Mouse (Mus musculus) forebrain, embryonic 12.5 days (tissue): ENCODE measurements around the gene Sept1. TPM values are rescaled to one million over a fixed set of nuclear protein-coding genes. Genes with fewer than 3 reads are reported as not detected.

ENCODE experiments used
- ATAC-seq: fragments of 200-750 bp; cut with Nextera tagmentation; 2 replicates; pipeline ENCODE4 v1.8.0; 2017; ENCODE audit warnings: moderate TSS enrichment; ENCODE audit not compliant: low FRiP score
- H3K27ac ChIP-seq: fragments of 300-500 bp; sonication (generic); 2 replicates; pipeline ENCODE4 v1.5.1; 2016; ENCODE audit warnings: mild to moderate bottlenecking
- H3K27me3 ChIP-seq: fragments of 300-500 bp; sonication (generic); 2 replicates; pipeline ENCODE4 v1.6.1; 2016; ENCODE audit warnings: mild to moderate bottlenecking
- H3K36me3 ChIP-seq: fragments of 300-500 bp; sonication (generic); replicated peaks from 2 replicates; pipeline ENCODE4 v1.6.1; 2016; ENCODE audit warnings: mild to moderate bottlenecking
- H3K4me1 ChIP-seq: fragments of 300-500 bp; sonication (generic); 2 replicates; pipeline ENCODE4 v1.6.1; 2016
- H3K4me2 ChIP-seq: fragments of 300-500 bp; sonication (generic); 2 replicates; pipeline ENCODE4 v1.6.1; 2016; ENCODE audit warnings: mild to moderate bottlenecking, moderate library complexity
- H3K4me3 ChIP-seq: fragments of 300-500 bp; sonication (generic); replicated peaks from 2 replicates; pipeline ENCODE4 v1.5.1; 2016; ENCODE audit warnings: mild to moderate bottlenecking
- H3K9ac ChIP-seq: fragments of 300-500 bp; sonication (generic); 2 replicates; pipeline ENCODE4 v1.6.1; 2016; ENCODE audit warnings: mild to moderate bottlenecking
- H3K9me3 ChIP-seq: fragments of 300-500 bp; sonication (generic); 2 replicates; pipeline ENCODE4 v1.6.1; 2016
- WGBS: fragments of 180-500 bp; shearing (Covaris S2); methylation state at CpG from one replicate; pipeline ENCODE4 v1.1.7; 2016; 5-methylcytosine and 5-hydroxymethylcytosine counted together
- polyA plus RNA-seq: library from polyadenylated mRNA; unstranded; fragments of >200 nt; fragmentation: Nextera tagmentation; extraction: Ambion mirVana; gene quantifications from 2 replicates; pipeline ENCODE4 v1.2.1, GENCODE M21; 2016

Gene Sept1
- polyA plus RNA-seq, 1 experiment from 2014 or later: 42.6 TPM

GRCm38 (mm10) chr7:127225147-127225995, 7.6 kb downstream of the Sept1 start:
- Histone ChIP-seq H3K4me3 (no peak overlapping the region), H3K27ac (no peak overlapping the region), H3K4me2 (no peak overlapping the region), H3K9me3 (no peaks in the 10 kb centered on the region), H3K9ac (no peak overlapping the region), H3K36me3 (peaks cover 26% of the 10 kb centered on the region), H3K4me1 (peaks cover 8% of the 10 kb centered on the region), H3K27me3 (no peaks in the 10 kb centered on the region)
- 91% methylated on average over 11 of the region's 11 CpGs for WGBS
- ATAC-seq: no peak

GRCm38 (mm10) chr7:127224616-127225015, 8.3 kb downstream of the Sept1 start:
- Histone ChIP-seq H3K36me3 (peaks cover 18% of the 10 kb centered on the region), H3K4me2 (no peak overlapping the region), H3K4me1 (0 out of 2 replicates have a peak, but pooled peaks cover 2% of the 10 kb centered on the region), H3K9me3 (no peaks in the 10 kb centered on the region), H3K4me3 (no peak overlapping the region), H3K27me3 (no peaks in the 10 kb centered on the region), H3K27ac (no peak overlapping the region), H3K9ac (no peak overlapping the region)
- no peak for ATAC-seq
- WGBS: 95% methylated on average over 6 of the region's 6 CpGs

- ATAC-seq: no peak
- Histone ChIP-seq H3K9ac (no peak overlapping the region), H3K27me3 (no peaks in the 10 kb centered on the region), H3K36me3 (peaks cover 11% of the 10 kb centered on the region; the same call in 1 of the 2 replicates), H3K4me2 (no peak overlapping the region), H3K4me3 (no peak overlapping the region), H3K4me1 (no peaks in the 10 kb centered on the region), H3K27ac (no peak overlapping the region), H3K9me3 (no peaks in the 10 kb centered on the region)
- 84% methylated on average over 6 of the region's 6 CpGs for WGBS
These were observed 9.1 kb downstream of the Sept1 start for GRCm38 (mm10) chr7:127223515-127224478.

- H3K27ac ChIP-seq: no peak overlapping the region
- H3K9ac ChIP-seq: no peak overlapping the region
- WGBS: 97% methylated on average over 3 of the region's 3 CpGs
- H3K4me1 ChIP-seq: no peaks in the 10 kb centered on the region
- no peak overlapping the region for H3K4me2 ChIP-seq
- peaks cover 8% of the 10 kb centered on the region; the same call in 1 of the 2 replicates for H3K36me3 ChIP-seq
- no peaks in the 10 kb centered on the region for H3K27me3 ChIP-seq
- no peak overlapping the region for H3K4me3 ChIP-seq
- no peak for ATAC-seq
- no peaks in the 10 kb centered on the region for H3K9me3 ChIP-seq
These were observed 9.8 kb downstream of the Sept1 start for GRCm38 (mm10) chr7:127223106-127223505.

GRCm38 (mm10) chr7:127220440-127220839, 12.5 kb downstream of the Sept1 start:
- H3K27me3 ChIP-seq: 0 out of 2 replicates have a peak, but pooled peaks cover 1% of the 10 kb centered on the region
- ATAC-seq: no peak
- H3K4me3 ChIP-seq: no peak overlapping the region
- no peak overlapping the region for H3K9ac ChIP-seq
- no peak overlapping the region for H3K27ac ChIP-seq
- H3K36me3 ChIP-seq: peaks cover 8% of the 10 kb centered on the region; the same call in 1 of the 2 replicates
- no peak overlapping the region for H3K4me2 ChIP-seq
- WGBS: 84% methylated on average over 6 of the region's 6 CpGs
- no peaks in the 10 kb centered on the region for H3K9me3 ChIP-seq
- no peaks in the 10 kb centered on the region for H3K4me1 ChIP-seq

GRCm38 (mm10) chr7:127218670-127219069, 14.3 kb downstream of the Sept1 start:
- H3K4me3 ChIP-seq: no peak overlapping the region
- peaks cover 7% of the 10 kb centered on the region; the same call in 1 of the 2 replicates for H3K4me1 ChIP-seq
- H3K4me2 ChIP-seq: no peak overlapping the region
- H3K9ac ChIP-seq: no peak overlapping the region
- H3K9me3 ChIP-seq: no peaks in the 10 kb centered on the region
- peaks cover 8% of the 10 kb centered on the region; the same call in 1 of the 2 replicates for H3K36me3 ChIP-seq
- H3K27ac ChIP-seq: no peak overlapping the region
- no peak for ATAC-seq
- WGBS: 93% methylated on average over 4 of the region's 4 CpGs
- H3K27me3 ChIP-seq: peaks cover 19% of the 10 kb centered on the region

- peaks cover 8% of the 10 kb centered on the region; the same call in 1 of the 2 replicates for H3K36me3 ChIP-seq
- WGBS: 90% methylated on average over 10 of the region's 10 CpGs
- no peak overlapping the region for H3K4me3 ChIP-seq
- ATAC-seq: no peak
- no peak overlapping the region for H3K27ac ChIP-seq
- no peaks in the 10 kb centered on the region for H3K9me3 ChIP-seq
- peaks cover 7% of the 10 kb centered on the region; the same call in 1 of the 2 replicates for H3K4me1 ChIP-seq
- H3K4me2 ChIP-seq: no peak overlapping the region
- H3K27me3 ChIP-seq: peaks cover 23% of the 10 kb centered on the region
- no peak overlapping the region for H3K9ac ChIP-seq
These were observed 14.9 kb downstream of the Sept1 start for GRCm38 (mm10) chr7:127217901-127218642.

- no peak overlapping the region for H3K9ac ChIP-seq
- no peaks in the 10 kb centered on the region for H3K9me3 ChIP-seq
- ATAC-seq: no peak
- peaks cover 4% of the 10 kb centered on the region; the same call in 1 of the 2 replicates for H3K36me3 ChIP-seq
- 94% methylated on average over 6 of the region's 6 CpGs for WGBS
- H3K4me2 ChIP-seq: no peak overlapping the region
- H3K4me3 ChIP-seq: no peak overlapping the region
- no peak overlapping the region for H3K27ac ChIP-seq
- peaks cover 28% of the 10 kb centered on the region for H3K27me3 ChIP-seq
- peaks cover 7% of the 10 kb centered on the region; the same call in 1 of the 2 replicates for H3K4me1 ChIP-seq
These were observed 15.5 kb downstream of the Sept1 start for GRCm38 (mm10) chr7:127217475-127217874.

- 94% methylated on average over 5 of the region's 5 CpGs for WGBS
- H3K27me3 ChIP-seq: peaks cover 28% of the 10 kb centered on the region
- no peak for ATAC-seq
- peaks cover 7% of the 10 kb centered on the region; the same call in 1 of the 2 replicates for H3K4me1 ChIP-seq
- no peaks in the 10 kb centered on the region for H3K9me3 ChIP-seq
- no peaks in the 10 kb centered on the region for H3K36me3 ChIP-seq
- no peak overlapping the region for H3K4me3 ChIP-seq
- no peak overlapping the region for H3K4me2 ChIP-seq
- H3K9ac ChIP-seq: no peak overlapping the region
- H3K27ac ChIP-seq: no peak overlapping the region
These were observed 16.6 kb downstream of the Sept1 start for GRCm38 (mm10) chr7:127216307-127216706.

- ATAC-seq: 0 out of 2 replicates have a peak, but pooled peaks have one; percentile 9
- WGBS: 23% methylated on average over 33 of the region's 33 CpGs
- Histone ChIP-seq H3K9me3 (no peaks in the 10 kb centered on the region), H3K27ac (no peak overlapping the region), H3K4me3 (no peak overlapping the region), H3K9ac (no peak overlapping the region), H3K4me1 (peaks cover 7% of the 10 kb centered on the region; the same call in 1 of the 2 replicates), H3K4me2 (peak overlapping the region; percentile 42), H3K27me3 (peaks cover 28% of the 10 kb centered on the region), H3K36me3 (no peaks in the 10 kb centered on the region)
These were observed 17.7 kb downstream of the Sept1 start for GRCm38 (mm10) chr7:127214981-127215871.

GRCm38 (mm10) chr7:127214521-127214920, 18.4 kb downstream of the Sept1 start:
- no peaks in the 10 kb centered on the region for H3K36me3 ChIP-seq
- H3K4me2 ChIP-seq: no peak overlapping the region
- 37% methylated on average over 21 of the region's 21 CpGs for WGBS
- no peak overlapping the region for H3K9ac ChIP-seq
- peaks cover 9% of the 10 kb centered on the region for H3K4me1 ChIP-seq
- no peak overlapping the region for H3K27ac ChIP-seq
- ATAC-seq: no peak
- peaks cover 28% of the 10 kb centered on the region for H3K27me3 ChIP-seq
- no peaks in the 10 kb centered on the region for H3K9me3 ChIP-seq
- H3K4me3 ChIP-seq: no peak overlapping the region
